25 mouse cellular contexts compared by ENCODE assay signal in genomic region chr5:34280976-34281375, GRCm38 (mm10). TPM values are rescaled to one million over a fixed set of nuclear protein-coding genes. Genes with fewer than 3 reads are reported as not detected.
"Had no signal": no experiment of that assay in that cellular context is flagged by ENCODE, and none has a peak within 500 bp of the region (broad histone marks: within the 10 kb centered on the region; RNA-seq: fewer than 3 reads in every experiment).

No protein-coding gene starts in this region.

- H3K9ac ChIP-seq: liver, embryonic 13.5 days had no signal

- H3K4me2 ChIP-seq: liver, embryonic 13.5 days; midbrain, embryonic 11.5 days had no signal

- DNase-seq: kidney, postnatal 25 days; layer of hippocampus, postnatal 36 days; liver, embryonic 13.5 days; lung, adult 2 months; lung, postnatal 14 days; lung, postnatal 4 days; midbrain, embryonic 14.5 days; right cerebral cortex, adult 18-20 months; right cerebral cortex, postnatal 14 days; right cerebral cortex, postnatal 4 days; thymus, postnatal 25 days had no signal

- H3K27ac ChIP-seq: kidney, postnatal 0 days; layer of hippocampus, adult 2 months; left cerebral cortex, adult 2 months; liver, embryonic 13.5 days; stomach, postnatal 0 days had no signal

- H3K4me1 ChIP-seq: liver, embryonic 13.5 days had no signal

- H3K4me3 ChIP-seq: layer of hippocampus, adult 2 months; left cerebral cortex, adult 2 months; liver, embryonic 13.5 days had no signal

- H3K9me3 ChIP-seq: liver, embryonic 13.5 days had no signal

- H3K36me3 ChIP-seq: liver, embryonic 13.5 days had no signal

RNA-seq across cellular contexts. Expression of gene Zfyve28, which starts 7.3 kb away (rescaled TPM):
- total RNA-seq: liver, adult 2 months; megakaryocyte-erythroid progenitor cell, adult 5-6 weeks had no signal

RNA-seq across cellular contexts. Expression of gene Cfap99, which starts 7.4 kb away (rescaled TPM):
- total RNA-seq: liver, adult 2 months; megakaryocyte progenitor cell, adult 5-6 weeks; megakaryocyte-erythroid progenitor cell, adult 5-6 weeks had no signal
- polyA plus RNA-seq: kidney, postnatal 0 days; large intestine, adult 2 months; limb, embryonic 11.5 days; liver, adult 2 months; liver, embryonic 13.5 days; liver, embryonic 16.5 days; midbrain, embryonic 14.5 days; neural tube, embryonic 11.5 days; stomach, embryonic 14.5 days; thymus, postnatal 0 days had no signal
